Mouse (Mus musculus) heart, postnatal 4 days (tissue): Measurements from ENCODE around the gene Ubr2. TPM values are rescaled to one million over a fixed set of nuclear protein-coding genes. Genes with fewer than 3 reads are reported as not detected.

Experiments used
- DNase-seq: peaks from one replicate; pipeline ENCODE4 v3.0.0; 2021
- total RNA-seq, 2 experiments: library from RNA; stranded (reverse); gene quantifications; 2 replicates each; pipeline ENCODE4 v1.2.3; 2021

The Ubr2 gene
- total RNA-seq, 2 experiments from 2014 or later = 44.9 to 49.5 TPM

DNA sequence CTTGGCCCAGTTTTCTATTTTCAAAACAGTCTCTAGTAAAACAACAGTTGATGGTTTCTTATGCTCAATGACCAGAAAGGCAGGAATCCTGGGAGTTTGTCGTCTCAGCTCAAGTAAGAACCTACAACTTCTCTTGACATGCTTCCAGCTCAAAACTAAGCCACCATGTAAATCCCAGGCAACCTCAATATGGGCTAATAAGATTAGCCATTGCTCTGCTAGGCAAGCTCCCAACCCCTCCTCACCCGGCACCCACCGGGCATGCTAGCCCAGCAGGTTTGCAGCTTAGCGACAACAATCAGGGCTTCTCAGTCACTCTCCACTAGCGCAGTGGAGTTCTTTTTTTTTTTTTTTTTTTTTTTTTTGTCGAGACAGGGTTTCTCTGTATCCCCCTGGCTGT lies 84.2 kb downstream of the Ubr2 start:
- DNase-seq = no peak

DNA sequence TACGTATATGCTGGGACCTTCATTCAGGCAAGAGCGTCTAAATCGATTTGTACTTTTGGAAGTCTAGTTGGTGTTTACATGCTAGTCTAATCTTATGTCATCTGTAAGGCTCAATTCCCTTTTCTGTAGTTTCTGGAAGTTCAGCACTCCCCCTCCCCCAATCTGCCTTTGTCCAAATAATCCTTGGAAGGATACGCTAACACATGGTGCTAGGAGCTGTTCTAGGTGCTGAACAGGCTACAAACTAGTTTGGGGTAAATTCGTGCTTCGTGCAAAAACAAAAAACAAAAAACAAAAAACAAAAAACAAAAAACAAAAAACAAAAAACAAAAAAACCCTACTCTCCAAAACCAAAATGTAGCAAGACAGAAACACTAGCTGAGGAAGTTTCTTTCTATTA lies 89.5 kb downstream of the Ubr2 start:
- DNase-seq = no peak

DNA sequence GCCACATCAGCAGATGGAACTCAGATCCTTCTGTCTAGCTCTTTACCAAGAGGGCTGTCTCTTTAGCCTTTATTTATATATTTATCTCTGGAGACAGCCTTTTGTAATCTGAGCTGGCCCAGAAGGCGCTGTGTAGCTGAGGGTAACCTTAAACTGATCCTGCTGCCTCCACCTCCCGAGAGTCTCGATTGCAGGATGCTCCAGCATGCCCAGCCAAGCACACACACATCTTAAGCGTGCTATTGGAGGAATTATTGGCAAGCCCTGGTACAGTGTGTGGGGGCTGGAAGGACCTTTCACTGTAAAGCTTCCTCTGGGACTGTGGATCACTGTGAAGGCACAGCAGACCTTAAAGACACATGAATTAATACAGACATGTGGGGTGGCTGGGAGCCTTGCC lies 91.4 kb downstream of the Ubr2 start:
- DNase-seq = no peak

DNA sequence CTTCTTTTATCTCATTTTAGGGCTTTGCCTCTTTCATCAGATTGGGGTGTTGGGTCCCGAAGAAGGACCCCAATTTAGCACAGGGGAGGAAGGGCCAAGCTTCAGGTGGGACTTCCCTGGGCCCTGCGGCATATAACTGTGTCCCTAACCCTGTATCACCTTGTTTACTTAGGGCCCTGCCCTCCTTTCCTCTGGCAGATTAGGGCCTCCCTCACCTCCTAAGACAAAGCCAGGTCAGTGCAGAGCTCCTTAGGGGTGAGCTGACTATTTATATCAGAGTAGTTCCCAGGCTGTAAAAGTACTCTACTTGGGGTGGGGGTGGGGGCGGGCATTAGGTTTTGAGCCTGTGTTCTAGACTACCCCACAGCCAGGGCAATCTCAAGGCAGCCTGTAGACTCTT lies 95.2 kb downstream of the Ubr2 start:
- DNase-seq = no peak

DNA sequence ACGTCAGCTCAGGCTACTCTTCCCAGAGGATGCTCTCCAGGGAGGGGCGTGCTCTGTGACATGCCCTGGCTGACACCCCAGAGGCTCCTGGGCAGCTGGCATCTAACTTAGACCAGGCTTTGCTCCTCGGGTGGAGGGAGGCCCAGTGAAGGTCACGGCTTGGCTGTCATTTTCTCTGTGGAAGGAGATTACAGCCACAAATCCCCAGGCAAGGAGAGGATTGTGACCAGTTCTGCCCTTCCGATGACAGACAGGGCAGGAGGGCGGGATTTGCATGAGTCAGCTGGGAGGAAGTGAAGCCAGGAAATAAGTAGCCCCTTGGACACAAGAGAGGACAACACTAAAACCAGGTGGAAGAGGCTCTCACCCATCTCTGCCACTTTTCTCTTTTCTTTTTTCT lies 98.0 kb downstream of the Ubr2 start:
- DNase-seq = peak; percentile 51

DNA sequence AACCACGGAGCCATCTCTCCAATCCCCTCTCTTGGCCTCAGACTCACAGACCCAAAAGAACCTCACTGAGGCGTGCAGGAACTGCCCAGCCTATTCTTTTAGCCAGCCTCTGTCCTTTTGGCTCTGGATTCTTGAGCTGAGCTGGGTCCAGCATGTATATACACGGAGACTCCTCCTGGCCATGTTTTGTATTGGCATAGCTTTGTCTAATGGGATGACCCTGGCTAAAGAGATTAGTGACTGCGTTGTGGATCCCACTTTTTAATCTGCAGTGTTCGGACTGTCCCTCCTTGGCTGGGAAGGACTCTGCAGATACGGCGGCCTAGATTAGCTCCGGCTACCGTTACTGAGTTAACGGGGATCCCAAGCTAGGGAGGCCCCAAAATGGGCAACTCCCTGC lies 100.2 kb downstream of the Ubr2 start, which contains the start of gene Prph2:
TSS of gene Prph2 (plus strand) at position 274 of the 400 bp plus-strand sequence.
- no peak for DNase-seq

DNA sequence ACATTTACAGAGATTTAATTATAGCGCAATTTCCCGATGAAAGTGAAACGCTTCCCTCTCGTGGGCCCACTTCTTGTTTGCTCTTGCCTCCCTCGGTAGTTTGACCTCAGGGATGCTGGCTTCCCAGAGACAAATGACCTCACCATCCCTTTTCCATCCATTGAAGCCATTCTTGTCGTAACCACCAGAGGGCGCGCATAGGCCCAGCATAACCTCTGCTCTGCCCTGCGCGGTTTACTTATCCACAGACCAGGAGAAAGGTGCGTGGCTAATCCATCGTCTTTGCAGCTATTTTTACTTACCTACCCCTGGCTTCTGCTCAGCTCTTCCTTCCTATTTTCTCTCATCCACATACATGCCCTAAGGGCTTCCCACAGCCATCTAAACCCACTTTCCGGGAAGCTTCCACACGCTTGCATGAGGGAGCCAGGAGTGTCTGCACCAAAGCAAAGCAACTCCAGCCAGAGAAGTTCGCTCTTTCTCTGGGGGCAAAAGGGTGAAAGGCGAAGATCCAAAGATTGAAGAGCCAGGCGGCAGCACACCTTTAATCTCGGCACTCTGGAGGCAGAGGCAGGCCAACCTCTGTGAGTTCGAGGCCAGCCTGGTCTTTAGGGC lies 106.4 kb downstream of the Ubr2 start:
- DNase-seq = peak; percentile 89

DNA sequence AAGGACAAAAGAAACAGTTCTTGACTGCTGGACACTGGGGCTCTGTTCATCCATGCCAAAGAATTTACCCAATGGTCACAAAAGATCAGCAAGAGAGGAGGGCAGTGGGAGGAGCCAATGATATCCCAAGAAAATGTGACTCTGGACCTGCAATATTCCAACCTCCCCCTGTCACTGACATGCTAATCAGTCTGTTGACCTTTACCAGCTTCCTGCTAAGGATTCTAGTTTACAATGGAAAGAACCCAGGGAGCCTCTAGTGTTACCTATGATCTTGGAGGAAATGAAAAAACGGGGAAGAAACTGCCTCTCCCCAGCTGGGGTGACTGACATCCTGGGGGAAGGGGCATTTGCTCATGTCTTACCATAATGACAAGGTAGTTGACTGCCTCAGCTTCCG lies 109.4 kb downstream of the Ubr2 start:
- DNase-seq = no peak

DNA sequence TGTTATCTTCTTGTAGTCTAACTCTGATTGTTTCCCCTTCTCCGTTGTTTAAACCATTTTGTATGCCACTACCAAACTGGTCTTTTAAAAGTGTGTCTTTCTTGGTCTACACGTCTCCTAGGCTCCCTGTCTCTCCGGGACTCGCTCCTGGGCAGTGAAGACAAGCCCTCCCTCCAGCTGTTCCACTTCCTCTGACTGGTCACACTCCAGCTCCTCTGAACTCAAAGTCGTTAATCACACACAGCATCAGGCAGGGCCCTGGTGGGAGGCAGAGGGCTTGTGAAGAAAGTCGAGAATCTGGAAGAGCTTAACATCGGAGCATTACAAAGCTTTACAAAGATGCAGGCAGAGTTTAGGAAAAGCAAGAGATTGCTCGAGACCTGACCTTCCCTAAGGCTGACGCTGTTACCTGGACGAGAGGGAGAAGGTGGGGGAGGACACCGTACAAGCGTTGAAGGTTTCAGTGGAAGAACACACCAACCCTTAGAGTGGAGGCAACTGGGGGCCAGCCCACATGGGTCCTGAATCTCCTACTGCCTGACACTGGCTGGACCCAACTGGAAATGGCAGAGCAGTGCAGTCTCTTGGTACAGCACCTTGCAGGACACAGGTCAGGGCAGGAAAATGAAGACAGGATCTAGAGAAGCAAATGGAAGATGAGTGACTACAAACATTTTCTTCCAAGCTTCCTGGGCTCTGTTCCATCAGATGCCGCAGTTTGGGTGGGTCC lies 113.0 kb downstream of the Ubr2 start:
- peak; percentile 4 for DNase-seq

DNA sequence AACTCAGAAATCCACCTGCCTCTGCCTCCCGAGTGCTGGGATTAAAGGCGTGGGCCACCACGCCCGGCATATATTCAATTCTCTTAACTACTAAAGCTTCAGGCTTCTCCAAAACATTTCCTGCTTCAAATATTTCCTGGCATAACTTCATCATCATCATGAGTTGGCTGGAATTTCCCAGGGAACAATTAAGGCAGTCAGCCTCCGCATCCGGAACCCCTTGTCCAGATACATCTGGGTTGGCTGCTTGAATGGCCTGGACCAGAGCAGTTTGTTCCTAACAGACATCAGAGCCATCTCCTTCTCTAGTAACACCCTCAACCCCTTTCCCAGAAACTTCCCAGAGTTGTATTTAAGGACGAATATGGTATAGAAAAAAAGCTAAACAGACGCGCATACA lies 114.9 kb downstream of the Ubr2 start:
- peak; percentile 25 for DNase-seq

DNA sequence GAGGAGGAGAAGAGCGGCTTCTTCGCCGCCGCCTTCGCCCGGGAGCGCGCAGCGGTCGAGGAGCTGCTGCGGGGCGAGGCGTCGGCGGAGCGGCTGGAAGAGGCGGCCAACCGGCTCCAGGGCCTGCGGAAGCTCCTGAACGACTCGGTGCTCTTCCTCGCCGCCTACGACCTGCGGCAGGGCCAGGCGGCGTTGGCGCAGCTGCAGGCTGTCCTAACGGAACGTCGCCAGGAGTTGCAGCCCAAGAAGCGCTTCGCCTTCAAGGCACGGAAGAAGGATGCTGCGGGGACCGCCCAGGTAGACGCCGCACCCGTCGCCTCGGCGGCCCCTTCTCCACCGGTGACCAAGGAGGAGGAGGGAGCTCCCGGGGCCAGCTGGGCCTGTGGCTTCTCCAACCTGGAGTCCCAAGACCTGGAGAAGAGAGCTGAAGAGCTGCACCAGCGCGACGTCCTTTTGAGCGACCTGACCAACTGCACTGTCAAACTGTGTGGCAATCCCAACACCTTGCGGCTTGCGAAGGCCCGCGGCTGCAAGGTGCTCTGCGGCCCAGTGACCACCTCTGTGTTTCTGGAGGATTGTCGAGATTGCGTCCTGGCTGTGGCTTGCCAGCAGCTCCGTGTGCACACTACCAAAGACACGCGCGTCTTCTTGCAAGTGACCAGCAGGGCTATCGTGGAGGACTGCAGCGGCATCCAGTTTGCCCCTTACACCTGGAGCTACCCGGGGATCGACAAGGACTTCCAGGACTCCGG lies 119.3 kb downstream of the Ubr2 start:
- DNase-seq = peak; percentile 52

DNA sequence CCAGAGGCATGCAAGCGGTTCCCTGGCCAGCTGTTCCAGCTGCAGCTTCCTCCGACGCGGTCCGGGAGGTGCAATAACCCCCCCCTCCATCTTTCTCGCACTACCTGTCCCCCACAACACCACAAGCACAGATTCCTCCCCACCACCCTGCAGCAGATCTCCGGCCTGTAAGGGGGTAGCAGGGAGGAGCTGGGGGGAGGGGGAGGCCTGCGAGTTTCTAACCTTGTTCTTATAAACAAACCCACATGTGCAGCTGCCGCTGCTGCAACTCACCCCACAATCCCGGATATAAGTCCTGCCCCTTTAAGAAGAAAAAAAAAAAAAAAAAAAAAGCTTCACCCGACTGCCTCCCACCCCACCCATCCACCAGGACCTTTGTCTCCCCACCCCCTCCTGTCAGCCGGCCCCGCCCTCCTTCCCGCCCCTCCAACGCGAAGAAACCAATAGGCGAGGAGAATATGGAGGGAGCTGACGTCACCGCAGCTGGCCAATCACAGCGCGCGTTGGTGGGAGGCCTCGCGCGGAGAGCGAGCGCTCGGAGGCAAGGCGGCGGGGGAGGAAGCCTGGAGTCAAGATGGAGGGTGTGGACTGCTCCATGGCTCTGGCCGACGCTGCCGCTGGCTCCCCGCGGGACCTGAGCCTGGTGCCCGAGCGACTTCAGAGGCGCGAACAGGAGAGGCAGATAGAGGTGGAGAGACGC lies 120.1 kb downstream of the Ubr2 start, which contains the start of gene Tbcc:
TSS of gene Tbcc (plus strand) at position 569 of the 700 bp plus-strand sequence.
- peak; percentile 98 for DNase-seq

DNA sequence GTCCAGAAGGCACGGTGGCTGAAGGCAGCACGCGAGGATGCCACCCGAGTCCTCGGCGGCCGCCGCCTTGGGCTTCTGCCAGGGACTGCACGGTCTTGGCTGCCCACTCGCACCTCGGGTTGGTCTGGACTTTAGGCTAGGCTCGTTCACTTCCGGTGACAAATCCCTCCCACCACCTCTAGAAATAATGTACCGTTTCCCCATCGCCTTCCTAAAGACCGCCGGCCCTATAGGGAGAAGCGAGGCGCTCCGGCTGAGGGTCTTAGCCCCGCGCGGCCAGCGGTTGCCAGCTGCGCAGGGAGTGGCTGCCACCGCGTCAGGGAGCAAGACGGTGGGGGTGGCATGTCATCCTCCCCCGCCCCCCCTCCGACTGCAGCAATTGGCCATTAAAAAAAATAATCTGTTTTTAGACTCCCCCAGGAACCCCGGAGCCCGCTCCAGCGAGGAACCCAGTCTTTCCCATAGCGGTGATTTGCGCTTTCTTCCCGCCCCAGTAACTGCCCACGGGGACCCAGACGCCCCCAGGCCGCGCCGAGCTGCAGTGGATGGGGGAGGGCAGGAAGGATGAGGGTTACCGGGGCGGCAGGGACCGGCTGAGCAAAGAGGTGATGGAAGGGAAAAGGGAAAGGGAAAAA lies 120.8 kb downstream of the Ubr2 start:
- peak; percentile 86 for DNase-seq

DNA sequence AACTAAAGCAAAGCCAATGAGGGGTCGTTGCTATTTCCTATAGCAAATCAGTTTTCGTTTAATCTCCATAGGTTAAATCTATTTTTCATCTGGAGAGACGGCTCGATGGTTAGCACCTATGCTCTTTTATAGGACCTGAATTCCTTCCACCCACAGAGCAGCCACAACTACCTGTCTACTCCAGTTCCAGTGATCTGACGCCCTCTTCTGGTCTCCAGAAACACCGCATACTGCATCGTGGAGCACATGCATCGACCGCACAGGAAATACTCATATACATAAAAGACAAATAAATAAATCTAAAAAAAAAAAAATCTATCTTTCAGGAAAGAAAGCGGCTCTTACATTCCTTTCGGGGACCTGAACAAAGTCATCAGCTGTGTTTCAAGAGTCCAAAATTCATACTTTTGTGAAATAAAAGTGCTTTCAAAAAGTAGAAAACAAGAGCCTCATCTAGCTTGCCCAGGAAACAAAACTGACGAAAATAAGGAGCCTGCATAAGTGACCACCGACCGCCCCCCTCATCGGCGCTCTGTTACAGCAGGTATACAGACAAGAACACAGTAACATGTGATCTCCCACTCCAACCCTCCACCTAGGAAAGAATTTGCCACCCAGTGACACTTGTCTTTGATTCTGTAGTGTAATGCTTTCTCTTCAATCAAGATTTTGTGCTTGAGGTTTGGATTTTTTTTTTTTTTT lies 121.7 kb downstream of the Ubr2 start:
- peak; percentile 59 for DNase-seq

DNA sequence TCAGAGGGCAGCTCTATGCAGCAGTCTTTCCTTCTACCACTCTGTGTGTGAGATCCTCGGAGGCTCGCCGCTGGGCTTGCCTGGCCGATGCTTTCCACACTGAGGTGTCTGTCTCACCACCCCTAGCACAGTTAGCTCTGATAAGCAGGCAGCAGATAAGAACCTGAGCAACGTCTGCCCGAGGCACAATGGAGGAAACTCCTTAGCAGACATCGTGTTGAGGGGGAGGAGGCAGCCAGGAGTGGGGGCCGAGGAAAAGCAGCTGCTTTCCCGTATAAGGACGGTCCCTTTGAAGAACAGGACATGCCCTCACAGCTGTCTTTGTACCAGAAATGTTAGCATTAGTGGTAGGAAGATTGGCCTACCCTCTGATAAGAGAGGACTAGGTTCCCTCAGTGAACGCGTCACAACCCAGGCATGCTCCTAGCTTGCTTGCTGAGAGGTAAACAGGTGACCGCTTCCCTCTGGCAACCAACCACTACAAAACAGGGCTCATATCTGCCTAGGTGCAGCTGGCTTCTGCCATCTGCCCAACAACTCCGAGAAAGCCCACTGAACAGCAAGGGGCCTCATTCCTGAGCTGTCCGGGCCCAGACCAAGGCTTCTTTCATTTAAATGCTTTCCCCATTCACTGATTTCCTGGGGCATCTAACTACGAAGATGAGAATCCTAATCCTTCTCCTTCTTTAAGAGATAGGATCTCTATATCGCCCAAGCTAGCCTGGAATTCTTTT lies 124.3 kb downstream of the Ubr2 start:
- DNase-seq = no peak

DNA sequence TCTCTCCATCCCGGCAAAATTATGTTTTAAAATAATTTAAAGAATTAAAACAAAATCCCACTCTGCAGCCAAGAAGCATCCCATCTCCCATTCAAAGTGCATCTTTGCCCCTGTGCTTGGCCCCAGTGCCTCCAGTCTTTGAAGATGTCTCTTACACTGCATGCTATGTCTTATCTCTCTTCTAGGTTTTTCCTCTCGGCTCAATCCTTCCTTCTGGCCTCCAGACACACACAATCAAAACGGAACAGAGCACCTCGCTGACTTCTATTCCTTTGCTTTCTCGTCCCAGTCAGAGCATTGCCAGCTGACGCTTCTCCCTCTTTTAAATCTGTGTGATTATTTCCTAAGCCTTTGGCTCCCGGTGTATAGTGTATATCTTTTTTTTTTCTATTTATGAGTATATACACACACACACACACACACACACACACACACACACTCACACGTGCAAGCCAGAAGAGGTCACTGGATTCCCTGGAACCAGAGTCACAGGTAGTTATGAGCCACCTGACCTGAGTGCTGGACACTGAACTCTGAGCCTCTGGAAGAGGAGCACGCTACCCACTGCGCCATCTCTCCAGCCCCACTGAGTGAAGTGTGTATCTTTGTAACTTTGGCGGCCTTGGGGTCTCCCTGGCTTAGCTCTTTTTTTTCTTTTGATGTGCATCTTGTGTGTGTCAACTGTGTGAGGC lies 125.0 kb downstream of the Ubr2 start:
- no peak for DNase-seq

DNA sequence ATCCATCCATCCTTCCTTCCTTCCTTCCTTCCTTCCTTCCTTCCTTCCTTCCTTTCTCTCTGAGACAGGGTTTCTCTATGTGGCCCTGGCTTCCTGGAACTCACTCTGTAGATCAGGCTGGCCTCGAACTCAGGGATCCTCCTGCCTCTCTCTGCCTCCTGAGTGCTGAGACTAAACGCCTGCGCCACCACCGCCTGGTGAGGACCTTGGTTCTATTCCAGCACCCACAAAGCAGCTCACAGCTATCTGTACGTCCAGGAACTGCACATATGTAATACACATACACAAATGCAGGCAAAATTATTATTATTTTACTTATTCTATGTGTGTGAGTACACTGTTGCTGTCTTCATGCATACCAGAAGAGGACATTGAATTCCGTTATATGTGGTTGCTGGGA lies 125.6 kb downstream of the Ubr2 start:
- no peak for DNase-seq

DNA sequence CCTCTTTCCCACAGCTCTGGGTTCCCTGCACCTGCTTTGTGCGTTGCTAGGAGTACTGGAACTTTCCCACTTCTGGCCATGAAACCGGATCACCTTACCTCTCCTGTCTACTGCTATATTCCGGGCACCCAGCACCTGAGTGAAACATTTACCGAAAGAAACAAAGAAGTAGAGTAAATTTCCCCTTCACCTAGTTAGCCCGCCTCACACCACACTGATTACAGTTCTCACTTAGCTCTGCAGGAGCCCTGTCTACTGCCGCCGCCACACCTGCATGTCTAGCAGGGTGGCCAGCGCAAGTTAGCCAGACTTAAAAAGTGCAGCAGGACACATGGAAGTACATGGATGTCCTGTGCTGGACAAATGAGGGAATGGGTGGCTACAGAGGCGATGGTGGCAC lies 127.2 kb downstream of the Ubr2 start:
- no peak for DNase-seq

DNA sequence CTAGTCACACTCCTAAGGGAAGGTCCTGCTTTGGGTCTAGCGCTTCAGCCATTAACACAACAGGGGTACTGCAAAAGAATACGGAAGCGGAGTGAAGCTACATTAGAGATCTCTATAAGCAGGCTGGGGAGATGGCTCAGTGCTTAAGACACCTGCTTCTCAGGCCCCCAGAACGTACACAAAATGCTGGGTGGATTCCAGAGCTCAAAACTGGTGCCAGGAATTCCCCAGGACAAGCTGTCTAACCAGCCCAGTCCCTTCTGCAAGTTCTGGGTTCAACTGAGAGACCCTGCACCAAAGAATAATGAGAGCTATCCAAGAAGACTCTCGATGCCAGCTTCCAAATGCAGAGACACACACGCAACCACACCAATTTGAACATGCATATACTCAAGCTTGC lies 128.6 kb downstream of the Ubr2 start:
- DNase-seq = no peak

DNA sequence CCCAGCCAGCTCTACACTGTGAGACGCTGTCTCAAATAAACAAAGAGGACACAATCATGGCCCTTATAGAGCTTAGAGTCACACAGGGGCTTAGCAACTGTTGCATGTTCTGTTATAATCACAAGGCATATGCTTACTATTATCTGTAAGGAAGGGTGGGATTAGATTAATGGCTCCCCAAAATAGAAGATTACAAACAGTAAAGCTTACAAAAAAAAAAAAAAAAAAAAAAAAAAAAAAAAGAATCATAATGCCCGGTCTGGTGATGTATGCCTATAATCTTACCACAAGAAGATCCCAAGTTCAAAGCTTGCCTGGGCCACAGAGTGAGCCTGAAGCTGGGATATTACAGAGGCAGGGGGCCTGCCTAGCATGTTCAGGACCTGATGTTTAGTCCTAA lies 130.0 kb downstream of the Ubr2 start:
- no peak for DNase-seq
